Mouse (Mus musculus) embryo, embryonic 10.5 days (tissue): ENCODE results near the gene Arhgap18.

Source experiments
- DNase-seq: peaks from one replicate; pipeline ENCODE4 v3.0.0-alpha.2; 2015; ENCODE audit warnings: low spot score

Arhgap18 gene

GRCm38 (mm10) chr10:26776443-26776842 lies 23.2 kb downstream of the Arhgap18 start:
- no peak for DNase-seq

DNA sequence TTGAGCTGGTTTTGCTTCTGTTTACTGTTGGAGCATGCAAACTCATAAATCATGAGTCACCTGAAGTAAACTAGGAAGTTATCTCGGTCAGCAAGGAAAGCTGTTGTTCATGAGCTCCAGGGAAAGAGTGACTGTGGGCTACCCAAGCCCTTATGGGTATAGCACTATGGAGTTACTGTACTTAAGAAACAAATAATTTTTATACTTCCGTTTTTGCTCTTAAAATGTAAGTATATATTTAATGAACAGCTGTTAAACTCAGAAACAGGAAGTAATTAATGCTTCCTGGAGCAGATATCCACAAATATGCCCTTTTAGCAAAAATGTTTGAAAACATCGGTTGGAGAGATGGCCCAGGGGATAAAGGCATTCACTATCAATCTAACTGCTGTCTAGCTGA lies 27.4 kb downstream of the Arhgap18 start:
- no peak for DNase-seq

- no peak for DNase-seq
These were observed 36.5 kb downstream of the Arhgap18 start for GRCm38 (mm10) chr10:26789680-26790079.

GRCm38 (mm10) chr10:26791810-26792209 lies 38.6 kb downstream of the Arhgap18 start:
- no peak for DNase-seq

GRCm38 (mm10) chr10:26793013-26793412 lies 39.8 kb downstream of the Arhgap18 start:
- DNase-seq = no peak

GRCm38 (mm10) chr10:26796432-26797286 lies 43.4 kb downstream of the Arhgap18 start:
- DNase-seq = no peak

DNA sequence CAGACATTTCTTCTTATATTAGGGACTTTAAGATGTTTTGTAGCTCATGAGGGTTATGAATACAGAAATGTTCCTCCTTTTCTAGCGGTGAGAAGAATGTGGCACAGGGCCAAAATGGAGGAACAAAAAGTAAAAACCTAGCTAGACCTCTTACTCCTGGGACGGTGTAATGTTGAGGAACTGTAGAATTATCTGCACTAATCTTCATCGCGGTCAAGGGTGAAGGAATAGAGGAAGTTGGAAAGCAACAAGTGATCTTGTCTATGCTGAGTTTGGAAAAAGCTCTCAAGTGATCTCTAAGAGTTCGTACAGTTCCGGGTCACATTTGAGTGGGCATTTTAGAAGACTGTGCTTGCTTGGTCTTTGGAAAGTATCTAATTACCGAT lies 44.1 kb downstream of the Arhgap18 start:
- no peak for DNase-seq

- no peak for DNase-seq
These were observed 45.7 kb downstream of the Arhgap18 start for GRCm38 (mm10) chr10:26798752-26799411.

- no peak for DNase-seq
These were observed 46.4 kb downstream of the Arhgap18 start for GRCm38 (mm10) chr10:26799562-26800051.

DNA sequence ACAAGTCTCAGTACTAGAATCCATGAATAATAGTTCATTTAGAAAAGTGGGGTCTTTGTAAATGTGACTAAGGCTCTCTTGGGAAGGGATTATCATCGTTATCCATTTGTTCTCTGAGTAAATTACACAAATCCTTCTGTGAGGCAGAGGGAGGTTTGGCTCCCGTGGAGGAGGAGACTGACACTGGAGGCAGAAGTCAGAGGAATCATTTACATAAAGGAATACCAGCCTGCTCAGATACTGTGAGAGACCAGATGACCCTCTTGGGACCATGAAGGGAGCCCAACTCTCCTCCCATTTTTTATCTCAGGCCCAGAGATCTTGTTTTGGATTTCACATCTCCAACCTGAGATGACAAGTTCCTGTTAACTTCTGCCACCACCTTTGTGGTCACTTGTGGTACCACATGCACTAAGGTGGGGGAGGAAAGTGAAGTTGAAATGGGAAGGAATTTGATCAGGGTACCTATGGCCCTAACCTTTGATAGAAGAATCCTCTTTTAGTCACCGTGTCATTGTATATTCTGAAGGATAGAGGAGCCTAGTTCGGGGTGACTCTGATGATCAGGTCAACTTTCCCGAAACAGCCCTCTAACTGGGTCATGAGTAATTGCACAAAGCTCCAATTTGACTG lies 51.2 kb downstream of the Arhgap18 start:
- no peak for DNase-seq

GRCm38 (mm10) chr10:26805007-26805406 lies 51.8 kb downstream of the Arhgap18 start:
- no peak for DNase-seq

GRCm38 (mm10) chr10:26806092-26806491 lies 52.9 kb downstream of the Arhgap18 start:
- DNase-seq = no peak

DNA sequence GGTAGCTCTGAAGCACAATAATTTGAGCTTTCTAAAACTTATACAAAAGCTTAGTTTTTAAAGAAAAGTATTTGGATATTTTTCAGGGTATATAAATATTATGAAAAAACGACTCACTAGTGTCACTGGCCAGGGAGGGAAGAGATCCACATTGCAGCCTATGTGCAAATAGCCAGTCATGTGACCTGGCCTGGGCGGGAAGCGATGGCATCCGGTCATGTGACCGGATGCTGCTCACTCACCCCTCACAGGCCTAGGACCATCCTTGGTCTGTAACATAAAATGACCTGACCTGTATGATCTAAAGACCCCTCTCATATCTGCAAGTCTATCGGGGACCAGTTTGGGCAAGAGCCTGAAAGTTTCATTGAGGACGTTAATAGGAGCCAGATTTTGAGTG lies 56.8 kb downstream of the Arhgap18 start:
- no peak for DNase-seq

- DNase-seq = no peak
These were observed 57.6 kb downstream of the Arhgap18 start for GRCm38 (mm10) chr10:26810810-26811209.

DNA sequence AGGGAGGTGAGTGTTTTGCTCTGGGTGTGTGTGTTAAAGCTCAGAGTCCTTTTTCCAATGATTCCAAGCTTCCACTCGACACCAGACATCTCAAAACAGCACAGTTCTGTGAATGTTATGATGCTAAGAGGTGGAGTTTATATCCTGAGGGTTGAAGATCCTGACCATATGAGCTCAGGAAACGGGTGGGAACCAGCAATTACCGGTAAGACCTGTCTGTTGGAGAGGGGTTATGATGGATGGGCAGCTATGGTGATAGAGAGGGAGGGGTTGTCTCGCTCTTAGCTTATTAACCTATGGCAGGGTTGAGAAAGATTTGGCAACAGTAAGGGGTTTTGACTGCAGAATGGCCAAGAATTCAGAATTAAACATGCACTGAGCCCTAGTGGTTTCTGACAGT lies 58.1 kb downstream of the Arhgap18 start:
- DNase-seq = no peak

GRCm38 (mm10) chr10:26815646-26816045 lies 62.4 kb downstream of the Arhgap18 start:
- DNase-seq = no peak

- DNase-seq = no peak
These were observed 67.1 kb downstream of the Arhgap18 start for GRCm38 (mm10) chr10:26820326-26820725.

- no peak for DNase-seq
These were observed 67.7 kb downstream of the Arhgap18 start for GRCm38 (mm10) chr10:26820936-26821335.

- no peak for DNase-seq
These were observed 70.8 kb downstream of the Arhgap18 start for GRCm38 (mm10) chr10:26823997-26824396.

DNA sequence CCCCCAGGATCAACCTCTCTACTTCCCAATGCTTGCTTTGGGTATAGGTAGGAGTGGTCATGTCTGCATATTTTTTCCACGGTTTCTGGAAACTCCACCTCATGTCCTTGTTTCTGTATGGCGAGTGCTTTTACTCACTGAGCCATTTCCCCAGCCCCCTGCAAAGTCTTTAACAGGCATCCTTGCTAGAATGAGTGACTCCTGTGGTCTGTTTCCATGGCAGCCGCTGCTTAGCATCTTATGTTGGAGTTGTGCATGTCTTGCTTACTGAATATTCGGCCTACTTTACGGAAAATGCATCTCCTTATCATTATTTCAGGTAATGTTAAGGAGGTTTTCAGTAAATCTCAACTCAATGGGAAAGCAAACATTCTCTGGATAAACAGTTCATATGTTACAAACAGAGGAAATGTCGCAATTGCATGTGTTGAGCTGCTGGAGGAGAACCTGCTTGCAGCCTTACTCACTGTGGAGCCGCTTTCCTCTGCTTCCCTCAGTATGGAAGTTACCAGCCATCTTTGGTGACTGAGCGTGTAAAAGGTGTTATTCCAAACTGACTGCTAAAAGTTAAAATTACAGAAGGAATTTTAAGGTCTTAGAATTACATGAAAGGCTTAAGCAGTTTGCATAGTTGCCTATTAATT lies 72.1 kb downstream of the Arhgap18 start:
- DNase-seq = no peak

GRCm38 (mm10) chr10:26827315-26827714 lies 74.1 kb downstream of the Arhgap18 start:
- DNase-seq = peak; percentile 12

- DNase-seq = peak; percentile 16
These were observed 75.4 kb downstream of the Arhgap18 start for GRCm38 (mm10) chr10:26828412-26829137.
